Mouse (Mus musculus): ENCODE measurements at regions not wholly inside any gene's neighbourhood (a gene's known extent, or its start where the extent isn't known, plus 50 kb on each side); places are given as distances from the start of the nearest gene placed in this dataset.

DNA sequence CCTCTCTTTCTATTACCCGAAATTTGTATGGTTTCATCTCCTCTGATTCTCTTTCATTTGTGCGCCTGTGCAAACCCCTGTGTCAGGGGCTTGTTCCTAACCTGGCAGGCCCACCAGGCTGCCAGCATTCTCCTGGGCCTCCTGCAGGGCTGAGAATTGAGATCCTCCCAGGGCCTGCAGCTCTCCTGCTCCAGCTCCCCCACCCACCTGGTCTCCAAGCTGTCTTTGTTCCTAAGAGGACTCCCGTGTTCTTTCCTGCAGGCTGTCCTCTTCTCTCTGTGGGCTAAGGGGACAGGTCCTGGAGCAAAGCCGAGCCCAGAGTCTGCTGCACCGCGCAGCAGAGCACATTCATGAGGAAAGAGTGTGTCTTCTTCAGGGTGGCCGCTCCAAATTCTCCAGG lies 163.3 kb upstream of the Gm4791 start:
- no peak overlapping the region for H3K4me3 ChIP-seq (ENCODE audit: low read depth, low read length)
- no peak for ATAC-seq (ENCODE audit: low read depth)
- WGBS: 42% methylated on average over 7 of the region's 7 CpGs

GRCm38 (mm10) chr9:46830746-46831560 lies 167.6 kb upstream of the Gm4791 start:
- H3K27ac ChIP-seq (replicated peaks; ENCODE audit: low read depth, low read length): peak overlapping the region; percentile 67
- no peaks in the 10 kb centered on the region for H3K36me3 ChIP-seq (ENCODE audit: control insufficient read depth, insufficient read depth, low read length)
- no peaks in the 10 kb centered on the region for H3K9me3 ChIP-seq (ENCODE audit: control insufficient read depth, low read length)
- no peaks in the 10 kb centered on the region for H3K27me3 ChIP-seq (replicated peaks; ENCODE audit: control insufficient read depth, insufficient read depth, low read length)
- no peak overlapping the region for H3K9ac ChIP-seq (ENCODE audit: low read depth, low read length)
- ATAC-seq (ENCODE audit: low read depth) (peak; percentile 57; the same call in 1 of the 2 replicates), DNase-seq (ENCODE audit: low spot score) (peak; percentile 59)
- H3K4me2 ChIP-seq (ENCODE audit: low read depth, low read length): peak overlapping the region; percentile 19; the same call in 1 of the 2 replicates
- WGBS: 27% methylated on average over 15 of the region's 15 CpGs
- peaks cover 11% of the 10 kb centered on the region for H3K4me1 ChIP-seq (ENCODE audit: control insufficient read depth, insufficient read depth, low read length)
- H3K4me3 ChIP-seq (ENCODE audit: low read depth, low read length): no peak overlapping the region

More for the DNA sequence above, 163.3 kb upstream of the Gm4791 start:
- Histone ChIP-seq H3K4me1 (ENCODE audit: control insufficient read depth, insufficient read depth, low read length) (peaks cover 11% of the 10 kb centered on the region), H3K27ac (replicated peaks; ENCODE audit: low read depth, low read length) (peak overlapping the region; percentile 39; the same call in 1 of the 2 replicates), H3K4me2 (ENCODE audit: low read depth, low read length) (no peak overlapping the region), H3K9ac (ENCODE audit: low read depth, low read length) (no peak overlapping the region), H3K27me3 (replicated peaks; ENCODE audit: control insufficient read depth, insufficient read depth, low read length) (no peaks in the 10 kb centered on the region), H3K9me3 (ENCODE audit: control insufficient read depth, low read length) (no peaks in the 10 kb centered on the region), H3K36me3 (ENCODE audit: control insufficient read depth, insufficient read depth, low read length) (no peaks in the 10 kb centered on the region)
- no peak for DNase-seq (ENCODE audit: low spot score)

- ATAC-seq (ENCODE audit: low read depth) (no peak), DNase-seq (ENCODE audit: low spot score) (no peak)
- 15% methylated on average over 1 of the region's 1 CpGs for WGBS
Observed at GRCm38 (mm10) chr9:46830316-46830715, 168.2 kb upstream of the Gm4791 start.

GRCm38 (mm10) chr9:46824703-46825102 lies 173.8 kb upstream of the Gm4791 start:
- WGBS: 62% methylated on average over 4 of the region's 4 CpGs
- ATAC-seq (ENCODE audit: low read depth) (no peak), DNase-seq (ENCODE audit: low spot score) (no peak)
- H3K4me1 ChIP-seq (ENCODE audit: control insufficient read depth, insufficient read depth, low read length): peaks cover 6% of the 10 kb centered on the region
- H3K4me3 ChIP-seq (ENCODE audit: low read depth, low read length): no peak overlapping the region
- H3K27ac ChIP-seq (replicated peaks; ENCODE audit: low read depth, low read length): no peak overlapping the region
- no peaks in the 10 kb centered on the region for H3K36me3 ChIP-seq (ENCODE audit: control insufficient read depth, insufficient read depth, low read length)
- H3K27me3 ChIP-seq (replicated peaks; ENCODE audit: control insufficient read depth, insufficient read depth, low read length): no peaks in the 10 kb centered on the region
- no peak overlapping the region for H3K4me2 ChIP-seq (ENCODE audit: low read depth, low read length)
- no peak overlapping the region for H3K9ac ChIP-seq (ENCODE audit: low read depth, low read length)
- H3K9me3 ChIP-seq (ENCODE audit: control insufficient read depth, low read length): no peaks in the 10 kb centered on the region

More at GRCm38 (mm10) chr9:46830316-46830715, 168.2 kb upstream of the Gm4791 start:
- Histone ChIP-seq H3K9me3 (ENCODE audit: control insufficient read depth, low read length) (no peaks in the 10 kb centered on the region), H3K4me1 (ENCODE audit: control insufficient read depth, insufficient read depth, low read length) (peaks cover 11% of the 10 kb centered on the region), H3K36me3 (ENCODE audit: control insufficient read depth, insufficient read depth, low read length) (no peaks in the 10 kb centered on the region), H3K27me3 (replicated peaks; ENCODE audit: control insufficient read depth, insufficient read depth, low read length) (no peaks in the 10 kb centered on the region), H3K4me2 (ENCODE audit: low read depth, low read length) (no peak overlapping the region), H3K4me3 (ENCODE audit: low read depth, low read length) (no peak overlapping the region), H3K27ac (replicated peaks; ENCODE audit: low read depth, low read length) (peak overlapping the region; percentile 67; the same call in 1 of the 2 replicates), H3K9ac (ENCODE audit: low read depth, low read length) (no peak overlapping the region)

GRCm38 (mm10) chr9:46819808-46820207 lies 178.7 kb upstream of the Gm4791 start:
- H3K4me1 ChIP-seq (ENCODE audit: control insufficient read depth, insufficient read depth, low read length): peaks cover 6% of the 10 kb centered on the region
- no peak overlapping the region for H3K4me2 ChIP-seq (ENCODE audit: low read depth, low read length)
- H3K36me3 ChIP-seq (ENCODE audit: control insufficient read depth, insufficient read depth, low read length): no peaks in the 10 kb centered on the region
- no peak overlapping the region for H3K4me3 ChIP-seq (ENCODE audit: low read depth, low read length)
- ATAC-seq (ENCODE audit: low read depth) (peak; percentile 72), DNase-seq (ENCODE audit: low spot score) (peak; percentile 50)
- no peaks in the 10 kb centered on the region for H3K9me3 ChIP-seq (ENCODE audit: control insufficient read depth, low read length)
- H3K27me3 ChIP-seq (replicated peaks; ENCODE audit: control insufficient read depth, insufficient read depth, low read length): no peaks in the 10 kb centered on the region
- H3K9ac ChIP-seq (ENCODE audit: low read depth, low read length): peak overlapping the region; percentile 2; the same call in 1 of the 2 replicates
- WGBS: 34% methylated on average over 7 of the region's 7 CpGs
- H3K27ac ChIP-seq (replicated peaks; ENCODE audit: low read depth, low read length): no peak overlapping the region

DNA sequence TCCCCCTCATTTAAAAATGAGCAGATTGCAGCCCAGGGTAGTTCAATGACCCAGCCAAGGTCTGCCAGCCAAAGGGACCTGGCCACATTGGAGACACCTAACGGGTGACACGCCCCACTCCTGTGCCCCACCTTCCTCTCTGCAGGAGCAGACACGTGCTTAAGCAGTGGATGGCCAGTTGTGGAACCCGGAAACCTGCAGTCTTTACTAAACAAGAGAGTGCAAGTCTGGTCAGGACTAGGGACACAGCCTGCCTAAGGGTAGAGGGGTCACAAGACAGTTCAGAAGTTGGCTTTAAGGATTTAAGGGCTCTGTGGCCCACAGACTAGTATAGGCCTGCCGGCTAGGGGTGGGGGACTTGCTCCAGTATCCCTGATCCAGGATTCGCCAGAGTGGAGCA lies 179.2 kb upstream of the Gm4791 start:
- no peak; the same call in 1 of the 2 replicates for ATAC-seq (ENCODE audit: low read depth)
- 41% methylated on average over 6 of the region's 6 CpGs for WGBS
- H3K4me2 ChIP-seq (ENCODE audit: low read depth, low read length): no peak overlapping the region
- H3K36me3 ChIP-seq (ENCODE audit: control insufficient read depth, insufficient read depth, low read length): no peaks in the 10 kb centered on the region
- no peak for DNase-seq (ENCODE audit: low spot score)
- no peak overlapping the region for H3K4me3 ChIP-seq (ENCODE audit: low read depth, low read length)
- no peak overlapping the region for H3K27ac ChIP-seq (replicated peaks; ENCODE audit: low read depth, low read length)
- peaks cover 9% of the 10 kb centered on the region for H3K4me1 ChIP-seq (ENCODE audit: control insufficient read depth, insufficient read depth, low read length)
- peak overlapping the region; percentile 2; the same call in 1 of the 2 replicates for H3K9ac ChIP-seq (ENCODE audit: low read depth, low read length)
- H3K9me3 ChIP-seq (ENCODE audit: control insufficient read depth, low read length): no peaks in the 10 kb centered on the region
- no peaks in the 10 kb centered on the region for H3K27me3 ChIP-seq (replicated peaks; ENCODE audit: control insufficient read depth, insufficient read depth, low read length)

GRCm38 (mm10) chr9:46816126-46816525 lies 182.4 kb upstream of the Gm4791 start:
- 0 out of 2 replicates have a peak, but pooled peaks cover 4% of the 10 kb centered on the region for H3K27me3 ChIP-seq (replicated peaks; ENCODE audit: control insufficient read depth, insufficient read depth, low read length)
- WGBS: 71% methylated on average over 5 of the region's 5 CpGs
- no peak overlapping the region for H3K4me2 ChIP-seq (ENCODE audit: low read depth, low read length)
- H3K27ac ChIP-seq (replicated peaks; ENCODE audit: low read depth, low read length): no peak overlapping the region
- H3K9ac ChIP-seq (ENCODE audit: low read depth, low read length): no peak overlapping the region
- no peaks in the 10 kb centered on the region for H3K9me3 ChIP-seq (ENCODE audit: control insufficient read depth, low read length)
- no peak overlapping the region for H3K4me3 ChIP-seq (ENCODE audit: low read depth, low read length)
- ATAC-seq (ENCODE audit: low read depth): no peak
- peaks cover 10% of the 10 kb centered on the region for H3K4me1 ChIP-seq (ENCODE audit: control insufficient read depth, insufficient read depth, low read length)
- peak; percentile 44 for DNase-seq (ENCODE audit: low spot score)
- no peaks in the 10 kb centered on the region for H3K36me3 ChIP-seq (ENCODE audit: control insufficient read depth, insufficient read depth, low read length)

GRCm38 (mm10) chr9:46814478-46815241 lies 183.9 kb upstream of the Gm4791 start:
- 12% methylated on average over 22 of the region's 22 CpGs for WGBS
- Histone ChIP-seq H3K27me3 (replicated peaks; ENCODE audit: control insufficient read depth, insufficient read depth, low read length) (0 out of 2 replicates have a peak, but pooled peaks cover 4% of the 10 kb centered on the region), H3K4me3 (ENCODE audit: low read depth, low read length) (peak overlapping the region; percentile 21), H3K4me1 (ENCODE audit: control insufficient read depth, insufficient read depth, low read length) (0 out of 2 replicates have a peak, but pooled peaks cover 4% of the 10 kb centered on the region), H3K27ac (replicated peaks; ENCODE audit: low read depth, low read length) (no peak overlapping the region), H3K4me2 (ENCODE audit: low read depth, low read length) (peak overlapping the region; percentile 50), H3K9me3 (ENCODE audit: control insufficient read depth, low read length) (no peaks in the 10 kb centered on the region), H3K9ac (ENCODE audit: low read depth, low read length) (0 out of 2 replicates have a peak overlapping the region, but pooled peaks have one; percentile 38), H3K36me3 (ENCODE audit: control insufficient read depth, insufficient read depth, low read length) (no peaks in the 10 kb centered on the region)
- DNase-seq (ENCODE audit: low spot score) (peak; percentile 88), ATAC-seq (ENCODE audit: low read depth) (peak; percentile 89)

All from embryonic facial prominence, embryonic 14.5 days (tissue).